Mouse (Mus musculus) stomach, postnatal 0 days (tissue): Measurements from ENCODE around the gene Psmb5.

Source experiments
- CTCF ChIP-seq: IDR thresholded peaks from 2 replicates; pipeline ENCODE4 v1.5.1; 2016; ENCODE audit warnings: antibody characterized with exemption, low read depth, mild to moderate bottlenecking, moderate library complexity
- EP300 ChIP-seq: optimal IDR thresholded peaks from 2 replicates; pipeline ENCODE3; 2016; ENCODE audit warnings: antibody characterized with exemption

DNA sequence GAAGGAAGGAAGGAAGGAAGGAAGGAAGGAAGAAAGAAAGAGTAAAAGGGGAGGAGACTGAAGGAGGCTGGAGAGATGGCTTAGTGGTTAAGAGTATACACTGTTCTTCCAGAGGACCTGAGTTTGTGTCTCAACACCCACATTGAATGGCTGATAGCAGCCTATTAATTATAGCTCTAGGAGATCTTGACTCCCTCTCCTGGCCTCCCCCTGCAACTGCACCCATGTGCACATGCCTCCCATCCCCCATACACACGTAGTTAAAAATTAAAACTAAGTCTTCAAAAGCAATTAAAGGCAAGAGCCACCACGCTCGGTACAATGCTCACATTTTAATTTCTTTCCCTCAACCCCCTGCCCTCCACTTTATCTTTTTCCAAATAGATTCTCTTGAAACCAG, 23.8 kb downstream of the Psmb5 start:
- TF ChIP-seq CTCF, result peak; percentile 48
- TF ChIP-seq EP300, result no peak
